Mouse (Mus musculus) left cerebral cortex, adult 9 months (tissue): ENCODE measurements at regions not wholly inside any gene's neighbourhood (a gene's known extent, or its start where the extent isn't known, plus 50 kb on each side); places are given as distances from the start of the nearest gene placed in this dataset.

Source experiments
- DNase-seq, 2 experiments: peaks; one replicate each; pipeline ENCODE4 v3.0.0; 2022; ENCODE audit warnings: low spot score in 2 of 2

DNA sequence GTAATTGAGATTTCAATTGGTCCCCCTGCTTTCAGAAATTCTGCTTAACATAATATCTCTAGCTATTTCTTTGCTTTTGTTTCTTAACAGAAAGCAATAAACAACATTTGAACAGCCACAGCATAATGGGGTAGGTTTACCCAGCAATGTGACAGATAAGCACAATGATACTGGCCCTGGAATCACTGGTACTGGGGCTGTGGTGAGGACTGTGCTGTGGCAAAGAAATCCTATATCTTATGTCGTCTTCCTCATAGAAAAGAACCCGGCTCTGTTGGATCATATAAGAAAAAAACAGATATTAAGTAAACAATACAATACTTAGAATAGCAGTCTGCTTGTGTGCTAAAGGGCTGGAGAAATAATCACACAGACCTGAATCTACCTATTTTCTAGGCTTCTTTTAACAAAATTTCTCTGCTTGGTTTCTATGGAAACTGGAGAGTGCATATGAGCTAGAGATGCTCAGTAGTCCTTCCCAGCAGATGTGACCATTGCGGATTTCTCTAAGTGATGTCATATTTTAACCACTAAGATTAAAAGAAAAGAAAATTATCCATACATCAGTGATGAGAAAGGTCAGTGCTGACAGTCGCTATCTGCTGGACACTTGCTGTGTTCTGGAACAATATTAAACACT lies 119.8 kb upstream of the Gnao1 start:
- peak in 1 of 2 experiments; percentile 13 for DNase-seq

DNA sequence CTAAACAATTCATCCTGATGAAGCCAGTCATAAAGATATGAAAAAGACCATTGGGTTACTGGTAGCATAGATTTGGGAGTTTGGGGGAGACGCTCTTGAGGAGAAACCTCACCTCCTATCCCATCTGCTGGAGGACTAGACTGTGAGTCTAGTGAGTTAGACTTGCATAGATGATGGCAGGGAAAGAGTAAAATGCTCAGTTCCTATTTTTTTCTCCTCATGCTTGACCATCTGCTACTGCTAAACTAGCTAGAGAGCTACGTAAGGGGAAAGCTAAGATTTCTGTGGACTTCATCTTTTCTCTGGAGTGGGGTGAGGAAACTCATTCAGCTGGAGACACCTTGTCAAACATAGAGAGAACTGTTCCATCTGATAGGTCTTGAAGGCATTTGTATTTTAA lies 118.4 kb upstream of the Gnao1 start:
- no peak for DNase-seq

DNA sequence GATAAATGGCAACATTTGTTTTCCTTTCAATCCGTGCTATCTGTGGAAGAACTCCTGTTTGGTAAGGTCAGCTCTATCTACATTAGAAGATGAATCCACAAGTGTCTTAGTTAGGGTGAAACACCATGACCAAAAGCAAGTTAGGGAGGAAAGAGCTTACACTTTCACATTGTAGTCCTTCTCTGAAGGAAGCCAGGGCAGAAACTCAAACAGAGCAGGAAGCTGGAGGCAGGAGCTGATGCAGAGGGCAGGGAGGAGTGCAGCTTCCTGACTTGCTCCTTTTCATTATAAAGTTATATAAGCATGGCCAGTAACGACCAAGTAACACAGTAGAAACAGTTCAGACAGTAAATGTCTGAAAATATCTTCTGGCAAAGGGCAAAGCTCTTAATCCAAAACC lies 117.9 kb upstream of the Gnao1 start:
- no peak for DNase-seq

DNA sequence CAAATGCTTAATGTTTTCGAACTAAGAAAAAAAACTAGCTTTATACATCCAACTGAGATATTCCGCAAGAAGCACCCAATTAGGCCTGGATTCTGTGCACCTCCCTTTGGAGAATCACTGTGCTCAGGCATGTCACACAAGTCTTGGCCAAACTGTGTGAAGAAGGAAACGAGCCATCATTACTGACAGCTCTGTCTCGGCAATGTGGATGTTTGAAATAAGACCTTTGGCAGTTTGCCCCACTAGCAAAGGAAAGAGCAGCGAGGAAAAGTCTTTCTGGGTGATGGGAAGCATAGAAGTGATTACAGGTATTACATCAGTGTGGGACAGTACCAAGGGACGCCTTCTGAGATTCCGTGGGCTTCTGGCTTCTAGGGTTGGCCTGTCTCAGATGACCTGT lies 112.6 kb upstream of the Gnao1 start:
- no peak for DNase-seq

DNA sequence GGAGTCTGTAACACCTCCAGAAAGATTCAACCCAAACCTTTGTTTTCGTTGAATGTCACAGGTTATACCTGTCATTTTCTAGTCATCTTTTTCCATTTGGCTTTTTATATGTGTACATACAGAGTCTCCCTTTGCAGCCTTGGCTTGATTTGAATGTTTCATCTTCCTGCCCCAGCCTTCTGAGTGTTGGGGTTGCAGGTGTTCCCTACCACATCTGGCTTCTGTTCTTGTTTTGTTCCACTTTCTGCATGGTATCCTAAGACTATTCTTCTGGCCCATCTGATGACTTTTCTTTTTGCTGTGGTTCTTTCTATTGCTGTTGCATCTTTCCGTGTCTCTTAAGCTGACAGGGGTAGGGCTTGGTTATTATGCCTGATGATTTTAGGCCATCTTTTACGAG lies 111.3 kb upstream of the Gnao1 start:
- DNase-seq: no peak

DNA sequence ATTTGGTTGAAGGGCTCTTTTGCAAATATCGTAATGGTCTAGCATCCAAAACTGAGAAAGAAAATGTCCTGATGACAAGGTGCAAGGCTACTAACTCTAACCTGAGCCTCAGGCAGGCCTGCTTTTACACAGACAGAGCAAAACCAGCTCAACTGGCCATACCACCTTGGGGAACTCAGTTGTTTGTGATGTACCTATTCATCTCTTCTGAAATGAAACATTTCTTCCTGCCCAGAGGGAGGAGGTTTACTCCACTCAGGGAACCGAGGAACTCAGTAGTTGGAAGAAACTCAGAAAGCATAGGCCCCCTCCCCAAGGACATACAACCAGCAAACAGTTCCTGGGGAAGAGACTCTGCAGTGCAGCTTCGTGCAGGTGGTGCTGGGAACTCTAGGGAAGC lies 108.4 kb upstream of the Gnao1 start:
- DNase-seq: no peak

DNA sequence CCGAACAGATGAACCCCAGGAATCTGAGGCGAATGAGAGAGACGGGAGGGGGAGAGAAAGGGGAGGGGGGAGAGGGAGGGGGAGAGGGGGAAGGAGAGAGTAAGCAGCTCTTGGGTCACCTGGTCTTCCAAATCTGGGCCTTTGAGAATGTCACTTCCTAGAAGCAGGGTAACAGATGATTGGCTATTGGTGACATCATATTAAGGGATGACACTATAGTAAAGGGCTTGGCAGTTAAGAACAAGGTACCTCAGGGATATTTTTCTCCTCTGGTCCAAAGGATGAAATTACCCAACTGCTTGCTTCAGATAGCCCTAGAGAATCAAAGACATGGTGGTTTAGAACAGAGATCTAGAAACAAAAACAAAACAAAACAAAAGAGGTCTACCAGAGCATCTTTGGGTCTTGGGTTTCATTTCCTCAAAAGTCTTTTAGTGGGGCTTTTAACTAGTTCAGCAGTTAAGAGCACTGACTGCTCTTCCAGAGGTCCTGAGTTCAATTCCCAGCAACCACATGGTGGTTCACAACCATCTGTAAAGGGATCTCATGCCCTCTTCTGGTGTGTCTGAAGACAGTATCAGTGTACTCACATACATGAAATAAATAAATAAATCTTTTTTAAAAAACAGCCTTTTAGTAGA lies 97.6 kb upstream of the Gnao1 start:
- no peak for DNase-seq

DNA sequence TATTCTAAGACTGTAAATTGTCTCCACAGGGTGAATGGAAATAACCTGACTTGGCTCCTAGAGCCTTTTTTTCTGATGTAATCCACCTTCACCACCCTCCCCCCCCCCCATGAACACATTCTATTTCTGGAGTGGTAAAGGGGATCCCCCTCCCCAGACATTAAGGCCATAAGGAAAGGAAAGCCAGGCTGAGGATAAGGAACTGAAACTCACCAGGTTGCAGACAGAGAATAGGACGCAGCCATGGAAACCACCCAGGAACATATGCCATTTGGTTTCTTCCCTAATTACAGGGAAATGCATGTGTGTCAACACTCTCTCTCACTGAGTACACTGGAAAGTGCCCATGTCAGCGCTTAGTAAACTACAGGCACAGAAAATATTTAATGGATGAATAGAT lies 96.5 kb upstream of the Gnao1 start:
- no peak for DNase-seq

DNA sequence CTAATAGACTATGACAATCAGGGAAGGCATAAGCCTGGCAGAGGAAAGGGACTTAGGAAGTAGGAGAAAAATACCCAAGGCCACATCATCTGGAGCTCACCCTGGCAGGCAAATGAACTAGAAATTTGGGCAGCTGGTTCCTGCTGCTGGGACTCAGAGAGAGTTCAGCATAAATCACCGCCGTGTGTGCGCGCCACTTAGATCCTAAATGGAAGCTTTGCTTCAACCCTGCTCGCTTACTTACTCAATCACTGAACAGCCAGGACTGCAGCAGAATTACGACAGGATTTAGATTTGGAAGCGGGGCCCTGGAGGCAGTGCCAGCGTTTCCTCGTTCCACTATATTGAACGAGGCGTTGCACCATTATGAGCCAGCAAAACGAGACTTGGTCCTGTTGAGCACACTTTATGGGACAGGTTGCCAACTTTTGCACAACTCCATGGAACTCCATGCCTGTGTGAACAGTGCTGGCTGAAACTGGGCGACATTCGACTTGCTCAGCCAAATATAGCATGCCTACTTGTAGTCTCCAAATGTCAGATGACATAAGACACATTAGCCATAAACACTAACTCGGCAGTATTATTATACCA lies 84.8 kb upstream of the Gnao1 start:
- no peak for DNase-seq

DNA sequence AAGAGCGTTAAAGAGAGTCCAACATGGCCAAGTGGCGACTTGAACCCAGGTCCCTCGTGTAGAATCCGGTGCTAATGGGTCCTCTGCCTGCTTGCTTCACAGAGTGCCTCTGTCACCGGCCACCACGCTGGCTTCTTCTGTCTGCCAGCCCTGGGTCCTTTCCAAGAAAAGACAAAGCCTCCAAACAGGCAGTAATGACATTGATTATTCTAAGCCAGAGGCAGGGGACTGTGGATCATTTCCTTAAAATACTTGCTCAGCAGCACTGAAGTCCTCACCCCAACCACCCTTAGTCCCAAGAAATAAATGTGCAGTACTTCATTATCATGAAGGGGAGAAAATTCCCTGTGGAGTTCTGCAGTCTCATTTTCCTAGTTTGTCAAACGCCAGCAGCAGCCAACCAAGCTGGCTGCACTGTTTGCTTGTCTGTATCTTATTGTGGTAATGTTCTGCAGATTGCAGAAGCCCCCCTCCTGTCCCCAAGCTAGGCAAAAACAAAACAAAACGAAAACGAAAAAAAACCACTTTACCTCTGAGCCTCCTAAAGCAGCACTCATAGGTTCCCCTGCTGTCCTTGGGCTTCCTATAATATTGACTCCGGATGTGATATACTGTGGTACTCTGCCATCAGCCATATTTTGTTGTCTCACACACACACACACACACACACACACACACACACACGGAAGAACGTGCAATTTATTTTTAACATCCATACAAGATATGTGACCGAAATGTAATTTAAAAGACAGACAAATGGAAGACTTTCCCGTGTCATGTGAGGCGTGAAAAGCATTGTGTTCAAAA lies 80.4 kb upstream of the Gnao1 start:
- peak; percentile 45 to 54 for DNase-seq

DNA sequence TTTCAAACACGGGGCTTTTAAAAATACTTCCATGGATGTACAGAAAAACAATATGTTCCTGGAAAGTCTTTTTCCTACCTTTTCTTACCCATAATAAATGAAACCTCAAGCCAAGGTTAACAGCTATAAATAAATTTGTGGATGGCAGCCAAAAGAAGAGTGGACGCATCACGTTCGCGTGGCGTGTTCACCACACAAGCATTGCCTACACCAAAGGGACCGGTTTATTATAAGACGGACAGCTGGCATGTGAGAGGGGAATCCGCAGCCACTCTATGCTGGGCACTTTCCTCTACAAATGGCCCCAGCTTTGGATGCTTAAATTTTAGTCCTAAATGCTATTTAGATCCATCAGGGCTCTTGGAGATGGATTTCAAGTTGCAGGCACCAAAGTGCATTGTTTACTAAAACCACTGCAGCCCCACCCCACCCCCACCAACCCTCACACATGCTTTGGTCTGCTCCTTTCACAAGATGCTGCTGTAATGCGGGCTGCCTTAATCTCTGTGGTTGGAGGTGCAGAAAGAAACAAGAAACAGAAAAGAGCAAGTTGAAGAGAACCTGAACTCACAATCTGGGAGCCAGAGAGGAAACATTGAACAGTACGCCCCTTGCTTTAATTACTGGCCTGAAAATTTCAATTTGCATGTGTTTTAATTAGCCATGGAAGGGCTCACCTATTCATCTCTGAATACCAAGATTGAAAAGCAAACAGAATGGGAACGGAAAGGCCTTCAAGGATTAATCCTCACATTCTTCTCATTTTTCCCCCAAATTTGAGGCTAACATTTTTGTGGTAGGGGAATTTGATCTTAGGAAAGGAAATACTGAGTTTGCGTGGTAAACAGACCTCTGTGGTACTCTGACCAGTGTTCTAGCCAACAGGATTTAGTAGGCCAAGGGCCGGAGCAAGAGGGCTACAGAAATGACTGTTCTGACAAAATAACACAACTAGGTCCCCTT lies 78.7 kb upstream of the Gnao1 start:
- no peak for DNase-seq

DNA sequence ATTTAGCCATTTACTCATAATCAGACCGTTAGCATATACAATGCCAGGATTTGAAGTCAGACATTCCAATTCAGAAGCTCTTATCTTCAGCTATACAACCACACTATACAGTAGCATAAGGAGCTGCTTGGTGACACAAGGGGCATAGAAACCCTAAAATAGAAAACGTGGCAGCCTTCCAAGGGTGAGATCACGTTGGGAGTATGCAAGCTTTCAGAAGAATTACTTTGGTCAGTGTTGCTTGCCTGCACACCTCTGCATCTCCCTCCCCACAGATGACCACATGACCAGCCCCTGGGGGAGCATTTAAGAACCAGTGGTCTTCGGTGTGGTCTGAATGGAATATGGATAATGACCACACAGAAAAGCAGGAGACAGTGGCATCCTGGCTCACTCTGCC lies 74.9 kb upstream of the Gnao1 start:
- DNase-seq: no peak

DNA sequence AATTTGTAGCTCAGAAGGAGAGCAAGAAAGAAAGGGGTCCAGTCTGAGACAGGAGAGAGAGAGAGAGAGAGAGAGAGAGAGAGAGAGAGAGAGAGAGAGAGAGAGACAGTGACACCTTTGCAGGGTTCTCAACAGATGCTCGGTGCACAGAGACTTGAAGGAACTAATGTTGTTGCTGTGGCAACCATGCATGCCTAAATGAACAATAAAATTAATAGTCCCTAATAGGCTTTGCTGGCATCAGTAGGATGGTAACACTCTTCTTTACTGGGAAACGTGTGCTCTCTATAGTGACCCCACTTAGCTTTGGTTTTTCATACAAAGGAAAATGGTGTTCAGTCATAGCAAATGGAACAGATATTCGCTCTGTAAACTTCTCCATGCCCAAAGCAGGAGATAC lies 69.5 kb upstream of the Gnao1 start:
- DNase-seq: no peak

DNA sequence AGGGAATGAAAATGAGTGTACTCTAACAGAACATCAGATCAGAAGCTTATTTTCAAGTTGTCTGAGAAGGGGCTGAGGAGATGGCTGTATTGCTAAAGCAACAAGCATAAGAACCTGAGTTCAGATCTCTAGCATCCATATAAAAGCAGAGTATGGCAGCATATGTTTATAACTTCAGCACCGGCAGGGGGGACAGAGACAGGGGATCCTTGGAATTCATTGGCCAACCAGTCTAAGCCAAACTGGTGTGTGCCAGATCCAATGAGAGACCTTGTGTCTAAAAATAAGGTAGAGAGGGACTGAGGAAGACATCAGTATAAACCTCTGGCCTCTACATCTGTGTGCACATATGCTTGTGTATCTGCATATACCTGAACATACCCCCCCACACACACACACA lies 61.0 kb upstream of the Gnao1 start:
- DNase-seq: no peak

DNA sequence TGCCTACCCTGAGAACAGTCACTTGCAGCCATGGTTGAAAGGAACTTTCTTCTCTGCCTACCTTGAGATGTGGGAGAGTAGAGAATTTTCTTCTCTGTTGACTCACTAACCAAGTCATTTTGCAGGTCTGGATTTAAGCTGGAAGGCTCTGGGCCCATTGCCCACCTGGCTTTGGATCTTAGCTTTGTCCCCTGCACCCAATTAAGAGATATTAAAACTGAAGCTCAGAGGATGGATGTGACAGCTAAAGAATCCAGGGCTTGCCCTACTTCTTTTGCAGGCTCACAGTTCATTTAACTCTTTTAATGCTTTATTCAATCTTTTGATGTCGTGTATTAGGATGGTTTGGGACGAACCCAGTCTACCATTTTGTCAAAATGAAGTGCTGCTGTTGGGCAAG lies 58.8 kb upstream of the Gnao1 start:
- DNase-seq: no peak

DNA sequence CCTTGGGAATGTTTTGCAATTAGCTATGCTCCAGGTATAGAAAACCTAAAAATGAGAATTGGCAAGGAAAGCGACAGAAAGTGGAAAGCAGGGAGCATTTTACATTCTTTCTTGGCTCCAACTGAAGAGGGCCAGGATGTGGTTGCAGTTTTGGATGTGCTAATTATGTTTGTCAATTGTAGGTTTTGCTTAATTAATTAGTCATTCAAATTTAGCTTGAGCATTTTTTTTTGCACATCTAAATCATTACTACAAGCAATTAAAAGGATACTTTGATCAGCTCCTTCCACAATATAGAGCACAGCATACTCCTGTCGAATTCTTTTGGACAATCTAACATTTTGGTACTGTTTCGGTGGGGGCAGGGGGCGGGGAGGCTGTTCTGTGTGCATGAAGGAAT lies 53.8 kb upstream of the Gnao1 start:
- DNase-seq: no peak
